Mouse (Mus musculus): ENCODE data around the gene Higd1c. TPM values are rescaled to one million over a fixed set of nuclear protein-coding genes. Genes with fewer than 3 reads are reported as not detected.
"Not testable (repeated sequence)": the region's sequence is repeated elsewhere in the genome, so short reads cannot be mapped to it uniquely, and the experiment has no call there.

Gene Higd1c
- total RNA-seq, 2 experiments from 2014 or later = not detected

- DNase-seq (ENCODE audit: low spot score in 2 of 2) = no peak
- intact Hi-C loops (cut with DNase I) = no loop called here
These were observed 11.6 kb upstream of the Higd1c start, which contains the start of the genes Methig1 and Mettl7a2 for GRCm38 (mm10) chr15:100352711-100353250. TSS of gene Methig1 (plus strand) at chr15:100353149. TSS of gene Mettl7a2 (plus strand) at chr15:100353200.

GRCm38 (mm10) chr15:100353399-100353798, 10.9 kb upstream of the Higd1c start:
- intact Hi-C loops (cut with DNase I); DNase-seq (ENCODE audit: low spot score in 2 of 2): not testable (repeated sequence)

GRCm38 (mm10) chr15:100355876-100356275, 8.5 kb upstream of the Higd1c start:
- no peak for DNase-seq (ENCODE audit: low spot score in 2 of 2)
- intact Hi-C loops (cut with DNase I) = no loop called here

GRCm38 (mm10) chr15:100365967-100366366, 1.6 kb downstream of the Higd1c start:
- intact Hi-C loops (cut with DNase I) = loop anchor here (5.0 kb wide), 1 partner anchor 34 kb away; the partner anchor contains the start of gene Mettl7a3
- not testable (repeated sequence) for DNase-seq (ENCODE audit: low spot score in 2 of 2)

GRCm38 (mm10) chr15:100367119-100367518, 2.8 kb downstream of the Higd1c start:
- intact Hi-C loops (cut with DNase I) = loop anchor here (5.0 kb wide), 1 partner anchor 35 kb away; the partner anchor contains the start of gene Mettl7a3
- DNase-seq (ENCODE audit: low spot score in 2 of 2) = no peak

- peak; percentile 72 to 85 for DNase-seq (ENCODE audit: low spot score in 2 of 2)
- intact Hi-C loops (cut with DNase I) = no loop called here
These were observed 10.7 kb downstream of the Higd1c start for GRCm38 (mm10) chr15:100375066-100375465.

GRCm38 (mm10) chr15:100377847-100378505, 13.6 kb downstream of the Higd1c start:
- DNase-seq (ENCODE audit: low spot score in 2 of 2) = peak in 1 of 2 experiments; percentile 15
- intact Hi-C loops (cut with DNase I) = not testable (repeated sequence)

GRCm38 (mm10) chr15:100379658-100380057, 15.3 kb downstream of the Higd1c start:
- intact Hi-C loops (cut with DNase I) = no loop called here
- no peak for DNase-seq (ENCODE audit: low spot score in 2 of 2)

- no peak for DNase-seq (ENCODE audit: low spot score in 2 of 2)
- intact Hi-C loops (cut with DNase I) = no loop called here
These were observed 15.8 kb downstream of the Higd1c start for GRCm38 (mm10) chr15:100380104-100380503.

GRCm38 (mm10) chr15:100385705-100386104, 21.4 kb downstream of the Higd1c start:
- no peak for DNase-seq (ENCODE audit: low spot score in 2 of 2)
- intact Hi-C loops (cut with DNase I) = loop anchor here (5.0 kb wide), 1 partner anchor 72 kb away; no protein-coding TSS in a partner anchor

GRCm38 (mm10) chr15:100387544-100388223, 23.3 kb downstream of the Higd1c start:
- no peak for DNase-seq (ENCODE audit: low spot score in 2 of 2)
- intact Hi-C loops (cut with DNase I) = loop anchor here (5.0 kb wide), 1 partner anchor 70 kb away; no protein-coding TSS in a partner anchor

GRCm38 (mm10) chr15:100388224-100388835, 24.0 kb downstream of the Higd1c start:
- intact Hi-C loops (cut with DNase I) = loop anchor here (5.0 kb wide), 1 partner anchor 69 kb away; no protein-coding TSS in a partner anchor
- no peak for DNase-seq (ENCODE audit: low spot score in 2 of 2)

- no peak for DNase-seq (ENCODE audit: low spot score in 2 of 2)
- intact Hi-C loops (cut with DNase I) = loop anchor here (5.0 kb wide), 1 partner anchor 68 kb away; no protein-coding TSS in a partner anchor
These were observed 24.5 kb downstream of the Higd1c start for GRCm38 (mm10) chr15:100388886-100389285.

GRCm38 (mm10) chr15:100391066-100391465, 26.7 kb downstream of the Higd1c start:
- no peak for DNase-seq (ENCODE audit: low spot score in 2 of 2)
- intact Hi-C loops (cut with DNase I) = no loop called here

- intact Hi-C loops (cut with DNase I) = no loop called here
- no peak for DNase-seq (ENCODE audit: low spot score in 2 of 2)
These were observed 27.3 kb downstream of the Higd1c start for GRCm38 (mm10) chr15:100391599-100391998.

GRCm38 (mm10) chr15:100393016-100393415, 28.7 kb downstream of the Higd1c start:
- intact Hi-C loops (cut with DNase I) = no loop called here
- no peak for DNase-seq (ENCODE audit: low spot score in 2 of 2)

GRCm38 (mm10) chr15:100395561-100395960, 31.2 kb downstream of the Higd1c start:
- intact Hi-C loops (cut with DNase I) = no loop called here

GRCm38 (mm10) chr15:100400592-100401250, 36.4 kb downstream of the Higd1c start:
- intact Hi-C loops (cut with DNase I) = no loop called here
- no peak for DNase-seq (ENCODE audit: low spot score in 2 of 2)

More at GRCm38 (mm10) chr15:100395561-100395960, 31.2 kb downstream of the Higd1c start:
- DNase-seq (ENCODE audit: low spot score in 2 of 2) = no peak

- DNase-seq (ENCODE audit: low spot score in 2 of 2) = no peak
- intact Hi-C loops (cut with DNase I) = no loop called here
These were observed 37.5 kb downstream of the Higd1c start for GRCm38 (mm10) chr15:100401811-100402210.

Measured in left cerebral cortex, postnatal 25 days (tissue).